Mouse (Mus musculus) liver (tissue): ENCODE measurements around the gene Rtn4rl1.

Experiments used
- DNase-seq: peaks from one replicate; pipeline ENCODE4 v3.0.0-alpha.2; 2020; ENCODE audit warnings: mixed read lengths

Rtn4rl1 gene

DNA sequence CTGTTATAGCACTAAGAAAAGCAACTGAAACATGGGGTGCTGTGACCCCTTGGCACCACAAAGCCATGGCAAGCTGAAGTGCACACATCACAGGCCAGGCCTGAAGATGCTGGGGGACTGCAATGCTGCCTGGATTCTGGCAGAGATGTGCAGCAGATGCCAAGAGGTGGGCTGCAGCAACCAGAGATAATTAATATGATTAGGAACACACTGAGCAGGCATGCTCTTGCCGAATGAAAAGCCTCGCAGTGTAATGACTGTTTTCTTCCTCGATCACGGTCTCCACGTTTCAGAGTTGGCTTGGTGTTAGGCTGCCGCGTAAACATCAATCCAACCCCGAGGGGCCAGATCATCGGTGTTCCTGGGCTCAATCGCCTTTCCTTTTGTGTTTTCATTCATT is 106.2 kb downstream of the Rtn4rl1 start:
- no peak for DNase-seq

DNA sequence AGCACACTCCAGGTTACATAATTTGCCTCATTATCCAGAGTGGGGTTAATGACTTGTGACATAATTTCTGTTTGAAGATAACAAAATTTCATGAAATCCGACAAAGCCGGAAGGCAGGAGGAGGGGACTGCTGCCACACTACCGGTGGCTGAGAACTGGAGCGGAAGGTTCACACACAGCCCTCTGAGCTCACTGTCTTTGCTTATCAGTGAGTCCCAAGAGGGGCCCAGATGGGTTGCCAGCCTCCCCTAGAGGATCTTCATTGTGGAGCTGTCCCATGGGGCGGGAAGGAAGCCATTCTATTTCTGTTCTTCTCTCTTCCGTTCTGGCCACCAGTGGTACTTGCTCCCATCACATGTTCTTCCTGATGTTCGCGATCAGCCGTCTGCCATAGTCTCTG is 107.4 kb downstream of the Rtn4rl1 start:
- peak; percentile 63 for DNase-seq

- no peak for DNase-seq
Observed at GRCm38 (mm10) chr11:75304797-75305196, 111.2 kb downstream of the Rtn4rl1 start.

DNA sequence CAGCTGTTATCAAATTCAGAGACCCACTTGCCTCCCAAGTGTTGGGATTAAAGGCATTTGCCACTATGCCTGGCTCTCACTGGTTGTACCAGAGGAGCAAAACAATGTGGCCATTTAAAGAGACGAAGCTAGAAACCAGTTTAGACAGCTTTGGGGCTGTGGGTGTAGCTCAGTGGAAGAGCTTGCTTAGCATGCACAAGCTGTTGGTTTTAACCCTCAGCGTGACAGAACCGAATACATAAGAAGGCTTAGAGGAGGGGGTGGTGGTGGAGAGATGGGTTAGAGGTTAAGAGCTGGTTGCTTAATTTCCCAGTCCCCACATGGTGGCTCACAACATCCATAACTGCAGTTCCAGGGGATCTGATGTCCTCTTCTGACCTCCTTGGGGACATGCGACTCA is 115.1 kb downstream of the Rtn4rl1 start:
- DNase-seq: no peak

GRCm38 (mm10) chr11:75310813-75311212 is 117.2 kb downstream of the Rtn4rl1 start:
- DNase-seq: no peak

DNA sequence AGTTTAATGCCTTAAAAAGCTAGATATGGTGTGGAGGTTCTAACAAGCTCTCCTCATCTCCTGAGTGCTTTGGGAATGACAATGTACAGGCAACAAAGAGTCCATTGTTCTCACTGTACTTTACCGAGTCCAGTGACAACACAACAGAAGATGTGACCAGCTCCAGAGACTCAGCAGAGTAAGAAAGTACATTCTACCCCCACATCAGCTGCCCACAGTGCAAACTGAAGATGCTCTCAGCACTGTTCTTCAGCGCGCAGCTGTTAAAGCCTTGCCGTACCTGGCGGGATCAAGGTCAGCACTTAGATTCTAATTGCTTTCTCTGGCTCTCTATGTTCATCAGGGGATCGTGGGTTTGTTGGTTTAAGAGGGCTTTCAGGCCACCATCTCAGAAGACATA is 118.2 kb downstream of the Rtn4rl1 start:
- no peak for DNase-seq

DNA sequence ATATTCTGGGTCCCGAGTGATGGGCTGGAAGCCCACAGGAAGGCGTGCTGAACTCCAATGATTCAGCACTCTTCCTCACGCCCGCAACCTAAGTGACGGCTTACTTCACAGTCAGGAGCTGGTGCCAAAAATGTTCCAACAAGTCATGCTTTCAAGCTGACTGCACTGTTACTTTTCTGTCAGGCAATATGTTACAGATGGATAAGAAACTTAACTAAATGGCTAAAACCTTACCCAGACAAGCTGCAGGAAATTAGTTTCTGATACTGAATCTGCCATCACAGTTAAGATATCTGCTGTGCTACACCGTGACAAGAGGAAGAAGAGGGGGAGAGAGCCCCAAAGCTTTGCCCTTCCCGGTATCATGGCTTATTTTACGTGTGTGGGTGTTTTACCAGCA is 120.3 kb downstream of the Rtn4rl1 start:
- no peak for DNase-seq
